Mouse (Mus musculus) effector memory CD4-positive, alpha-beta T cell, adult 5 months (primary cell): ENCODE results near the gene Lpar3. TPM values are rescaled to one million over a fixed set of nuclear protein-coding genes. Genes with fewer than 3 reads are reported as not detected.

Experiments used
- polyA plus RNA-seq: library from polyadenylated mRNA; unstranded; fragments of 100-300 nt; shearing (Covaris generic); gene quantifications from one replicate; pipeline ENCODE4 v1.2.1, GENCODE M21; 2017

Lpar3 gene
- polyA plus RNA-seq, result not detected

GRCm38 (mm10) chr3:146220776-146221486, at the start of gene Lpar3:
Gene Lpar3, plus strand, starts transcription at chr3:146220963.

Other genes starting within 250 kb of the Lpar3 start
- 0.32 TPM for gene Syde2, start 233.1 kb upstream of the Lpar3 start, polyA plus RNA-seq
- gene Wdr63, start 112.8 kb upstream of the Lpar3 start, polyA plus RNA-seq, result not detected
- gene Mcoln3, start 103.5 kb upstream of the Lpar3 start, polyA plus RNA-seq, result 1.5 TPM
- 19.1 TPM for gene Mcoln2, start 71.1 kb upstream of the Lpar3 start, polyA plus RNA-seq
- gene Ssx2ip, start 183.7 kb downstream of the Lpar3 start, polyA plus RNA-seq, result 6.9 TPM
- 3.1 TPM for gene Ctbs, start 228.8 kb downstream of the Lpar3 start, polyA plus RNA-seq